Mouse (Mus musculus): Measurements from ENCODE around the gene Ces2c. TPM values are rescaled to one million over a fixed set of nuclear protein-coding genes. Genes with fewer than 3 reads are reported as not detected.
"Not testable (repeated sequence)": the region's sequence is repeated elsewhere in the genome, so short reads cannot be mapped to it uniquely, and the experiment has no call there.

Gene Ces2c
- not detected in 2 replicates for polyA plus RNA-seq (2016; fragmentation: Nextera tagmentation; extraction: Ambion mirVana)

DNA sequence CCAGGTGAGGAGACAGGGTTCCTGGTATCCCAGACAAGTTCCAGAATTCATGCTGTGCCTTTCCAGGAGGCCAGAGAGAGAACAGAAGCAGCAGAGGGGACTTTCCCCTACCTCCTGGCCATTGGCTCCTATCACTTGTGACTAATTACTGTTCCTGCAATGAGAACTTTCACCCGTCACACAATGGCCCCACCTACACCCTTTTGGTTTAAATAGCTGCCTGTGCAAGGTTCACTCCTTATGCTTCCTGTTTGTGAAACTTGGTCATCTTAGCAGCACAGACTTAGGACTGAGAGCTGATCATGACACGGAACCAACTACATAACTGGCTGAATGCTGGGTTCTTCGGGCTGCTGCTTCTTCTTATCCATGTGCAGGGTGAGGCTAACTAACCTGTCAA is at the start of gene Ces2c:
Gene Ces2c (plus strand): TSS at position 238 of the 400 bp plus-strand sequence.
- WGBS, result 88% methylated on average over 3 of the region's 3 CpGs
- H3K4me3 ChIP-seq, result no peak within 1 kb of the TSS
- H3K27me3 ChIP-seq (ENCODE audit: insufficient read depth, poor library complexity, severe bottlenecking), result no peaks in the 10 kb centered on the region

GRCm38 (mm10) chr8:104799385-104799784 is 47.5 kb upstream of the Ces2c start:
- 97% methylated on average over 1 of the region's 1 CpGs for WGBS

More for the DNA sequence above, at the start of gene Ces2c:
- H3K4me1 ChIP-seq (replicated peaks), result no peaks in the 10 kb centered on the region
- no peak for DNase-seq (ENCODE audit: low spot score)
- H3K27ac ChIP-seq, result no peak within 1 kb of the TSS
- H3K36me3 ChIP-seq, result no peaks in the 10 kb centered on the region
- H3K9me3 ChIP-seq, result no peaks in the 10 kb centered on the region

GRCm38 (mm10) chr8:104806127-104806526 is 40.7 kb upstream of the Ces2c start:
- 17% methylated on average over 2 of the region's 2 CpGs for WGBS
- no peak overlapping the region for H3K4me3 ChIP-seq
- no peak for DNase-seq (ENCODE audit: low spot score)
- no peaks in the 10 kb centered on the region for H3K4me1 ChIP-seq (replicated peaks)
- H3K36me3 ChIP-seq, result no peaks in the 10 kb centered on the region
- H3K27me3 ChIP-seq (ENCODE audit: insufficient read depth, poor library complexity, severe bottlenecking), result no peaks in the 10 kb centered on the region
- H3K9me3 ChIP-seq, result no peaks in the 10 kb centered on the region
- H3K27ac ChIP-seq, result no peak overlapping the region

More at GRCm38 (mm10) chr8:104799385-104799784, 47.5 kb upstream of the Ces2c start:
- no peaks in the 10 kb centered on the region for H3K36me3 ChIP-seq
- no peak overlapping the region for H3K27ac ChIP-seq
- no peaks in the 10 kb centered on the region for H3K4me1 ChIP-seq (replicated peaks)
- H3K27me3 ChIP-seq (ENCODE audit: insufficient read depth, poor library complexity, severe bottlenecking), result no peaks in the 10 kb centered on the region
- DNase-seq (ENCODE audit: low spot score), result no peak
- H3K9me3 ChIP-seq, result no peaks in the 10 kb centered on the region
- H3K4me3 ChIP-seq, result no peak overlapping the region

- H3K4me1 ChIP-seq (replicated peaks), result no peaks in the 10 kb centered on the region
- 83% methylated on average over 7 of the region's 7 CpGs for WGBS
- H3K27me3 ChIP-seq (ENCODE audit: insufficient read depth, poor library complexity, severe bottlenecking), result no peaks in the 10 kb centered on the region
- no peaks in the 10 kb centered on the region for H3K36me3 ChIP-seq
- no peak for DNase-seq (ENCODE audit: low spot score)
- no peak overlapping the region for H3K4me3 ChIP-seq
- no peak overlapping the region for H3K27ac ChIP-seq
- H3K9me3 ChIP-seq, result no peaks in the 10 kb centered on the region
Observed at GRCm38 (mm10) chr8:104808542-104809413, 38.1 kb upstream of the Ces2c start.

- no peak for DNase-seq (ENCODE audit: low spot score)
- Histone ChIP-seq H3K9me3 (no peaks in the 10 kb centered on the region), H3K4me1 (replicated peaks) (no peaks in the 10 kb centered on the region), H3K27me3 (ENCODE audit: insufficient read depth, poor library complexity, severe bottlenecking) (no peaks in the 10 kb centered on the region), H3K36me3 (no peaks in the 10 kb centered on the region), H3K27ac (no peak overlapping the region), H3K4me3 (no peak overlapping the region)
- 94% methylated on average over 3 of the region's 3 CpGs for WGBS
Observed at GRCm38 (mm10) chr8:104809436-104809835, 37.4 kb upstream of the Ces2c start.

DNA sequence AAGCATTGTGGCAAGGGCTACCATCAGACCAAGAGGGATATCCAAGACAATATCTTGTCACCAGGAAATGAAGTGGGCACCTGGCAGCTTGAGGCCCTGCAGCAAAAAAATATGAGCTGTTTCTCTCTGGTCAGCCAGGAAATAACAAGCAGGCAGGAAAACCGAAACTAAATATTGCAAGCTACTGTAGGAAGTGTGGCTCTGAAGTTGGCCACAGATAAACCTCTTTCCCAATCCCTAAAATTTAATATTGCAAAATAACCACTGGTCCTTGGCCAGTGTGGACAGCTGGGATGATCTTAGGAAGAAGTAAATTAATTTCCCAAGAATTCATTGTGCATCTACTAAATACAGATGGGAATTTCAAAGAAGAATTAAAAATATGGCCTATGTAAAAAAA is 20.0 kb upstream of the Ces2c start:
- Histone ChIP-seq H3K4me3 (no peak overlapping the region), H3K36me3 (no peaks in the 10 kb centered on the region), H3K27ac (no peak overlapping the region), H3K4me1 (replicated peaks) (no peaks in the 10 kb centered on the region), H3K9me3 (no peaks in the 10 kb centered on the region), H3K27me3 (ENCODE audit: insufficient read depth, poor library complexity, severe bottlenecking) (no peaks in the 10 kb centered on the region)
- WGBS, result 88% methylated on average over 1 of the region's 1 CpGs
- DNase-seq (ENCODE audit: low spot score), result no peak

- 88% methylated on average over 3 of the region's 3 CpGs for WGBS
- H3K27me3 ChIP-seq (ENCODE audit: insufficient read depth, poor library complexity, severe bottlenecking), result no peaks in the 10 kb centered on the region
Observed at GRCm38 (mm10) chr8:104828221-104828620, 18.6 kb upstream of the Ces2c start.

GRCm38 (mm10) chr8:104831440-104831839 is 15.4 kb upstream of the Ces2c start, which contains the start of gene Ces2b:
TSS of gene Ces2b (plus strand) at chr8:104831572.
- no peak within 1 kb of the TSS for H3K27ac ChIP-seq
- no peaks in the 10 kb centered on the region for H3K36me3 ChIP-seq
- no peak within 1 kb of the TSS for H3K4me3 ChIP-seq
- no peaks in the 10 kb centered on the region for H3K4me1 ChIP-seq (replicated peaks)
- 71% methylated on average over 5 of the region's 5 CpGs for WGBS
- no peaks in the 10 kb centered on the region for H3K27me3 ChIP-seq (ENCODE audit: insufficient read depth, poor library complexity, severe bottlenecking)
- DNase-seq (ENCODE audit: low spot score), result no peak
- H3K9me3 ChIP-seq, result no peaks in the 10 kb centered on the region

More at GRCm38 (mm10) chr8:104828221-104828620, 18.6 kb upstream of the Ces2c start:
- Histone ChIP-seq H3K4me3 (no peak overlapping the region), H3K4me1 (replicated peaks) (no peaks in the 10 kb centered on the region), H3K27ac (no peak overlapping the region), H3K9me3 (no peaks in the 10 kb centered on the region), H3K36me3 (no peaks in the 10 kb centered on the region)
- DNase-seq (ENCODE audit: low spot score), result no peak

GRCm38 (mm10) chr8:104841360-104842078 is 5.3 kb upstream of the Ces2c start:
- DNase-seq (ENCODE audit: low spot score), result no peak
- Histone ChIP-seq H3K27me3 (ENCODE audit: insufficient read depth, poor library complexity, severe bottlenecking) (no peaks in the 10 kb centered on the region), H3K9me3 (no peaks in the 10 kb centered on the region), H3K27ac (no peak overlapping the region), H3K4me3 (no peak overlapping the region), H3K36me3 (no peaks in the 10 kb centered on the region), H3K4me1 (replicated peaks) (no peaks in the 10 kb centered on the region)
- WGBS, result 87% methylated on average over 3 of the region's 3 CpGs

DNA sequence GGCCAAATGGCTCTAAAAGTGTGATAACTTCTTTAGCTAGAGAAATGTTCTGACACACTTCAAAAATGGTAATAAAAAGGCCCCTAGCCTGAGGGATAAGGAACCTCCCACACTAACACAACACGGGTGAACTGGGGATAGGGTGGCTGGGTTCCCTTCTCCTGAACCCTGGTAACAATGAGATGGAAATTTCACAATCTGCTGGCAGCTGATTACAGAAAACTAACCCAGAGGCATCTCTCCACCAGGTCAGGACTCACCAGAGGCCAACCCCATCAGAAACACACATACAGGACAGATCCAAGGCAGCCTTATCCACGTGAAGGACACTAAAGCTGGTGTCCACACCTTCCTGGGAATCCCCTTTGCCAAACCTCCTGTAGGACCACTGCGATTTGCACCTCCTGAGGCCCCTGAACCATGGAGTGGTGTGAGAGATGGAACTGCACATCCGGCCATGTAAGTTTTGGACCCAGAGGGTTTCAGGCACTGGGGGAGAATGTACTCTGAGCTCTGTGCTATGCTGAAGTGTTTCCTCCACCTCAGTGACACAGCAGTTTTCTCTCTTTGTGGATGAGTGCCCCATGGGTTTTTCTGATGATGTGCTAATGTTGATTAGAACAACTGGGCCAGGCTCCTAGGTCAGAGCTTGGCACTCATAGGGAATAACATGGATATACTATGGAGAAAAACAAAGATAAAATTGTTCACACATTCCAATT is 1.0 kb downstream of the Ces2c start:
- DNase-seq (ENCODE audit: low spot score), result no peak
- Histone ChIP-seq H3K36me3 (no peaks in the 10 kb centered on the region), H3K27me3 (ENCODE audit: insufficient read depth, poor library complexity, severe bottlenecking) (no peaks in the 10 kb centered on the region), H3K9me3 (no peaks in the 10 kb centered on the region), H3K4me1 (replicated peaks) (no peaks in the 10 kb centered on the region), H3K4me3 (no peak overlapping the region), H3K27ac (no peak overlapping the region)
- 81% methylated on average over 4 of the region's 4 CpGs for WGBS

GRCm38 (mm10) chr8:104866844-104867531 is 20.1 kb downstream of the Ces2c start:
- not testable (repeated sequence) for H3K9me3 ChIP-seq; DNase-seq (ENCODE audit: low spot score); H3K36me3 ChIP-seq; H3K4me3 ChIP-seq; H3K27me3 ChIP-seq (ENCODE audit: insufficient read depth, poor library complexity, severe bottlenecking); H3K4me1 ChIP-seq (replicated peaks); H3K27ac ChIP-seq
- no CpG with 5 or more reads among the region's 4 CpGs for WGBS

GRCm38 (mm10) chr8:104868876-104869275 is 22.0 kb downstream of the Ces2c start:
- H3K9me3 ChIP-seq; DNase-seq (ENCODE audit: low spot score); H3K27me3 ChIP-seq (ENCODE audit: insufficient read depth, poor library complexity, severe bottlenecking); H3K27ac ChIP-seq; H3K4me1 ChIP-seq (replicated peaks); H3K36me3 ChIP-seq; H3K4me3 ChIP-seq: not testable (repeated sequence)
- no CpG with 5 or more reads among the region's 2 CpGs for WGBS
